Mouse (Mus musculus) kidney, postnatal 14 days (tissue): Measurements from ENCODE around the gene Sertm1.

Experiments
- DNase-seq: peaks from one replicate; pipeline ENCODE4 v3.0.0; 2022; ENCODE audit warnings: mixed read lengths

The Sertm1 gene

DNA sequence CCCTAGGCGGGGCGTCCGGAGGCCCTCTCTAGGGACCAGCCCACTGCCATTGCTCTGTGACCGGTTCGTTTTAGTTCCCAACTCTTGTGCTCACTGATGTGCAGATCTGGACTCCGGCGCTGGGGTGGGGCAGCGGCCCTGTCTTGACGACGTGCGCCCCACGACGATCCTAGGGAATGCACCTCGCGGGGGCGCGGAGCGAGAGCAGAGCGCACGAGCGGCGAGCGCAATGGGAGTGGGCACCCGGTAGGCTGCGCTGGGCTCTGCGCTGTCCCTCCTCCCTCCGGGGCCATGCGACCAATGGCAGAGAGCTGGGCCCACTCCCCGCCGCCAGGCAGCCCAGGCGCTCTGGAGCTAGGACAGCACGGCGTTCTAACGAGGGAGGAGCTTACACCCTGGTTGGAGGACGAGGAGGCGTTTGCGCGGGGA lies at the start of gene Sertm1:
TSS of gene Sertm1 (minus strand) at position 245 of the 429 bp plus-strand sequence.
- peak; percentile 29 for DNase-seq

DNA sequence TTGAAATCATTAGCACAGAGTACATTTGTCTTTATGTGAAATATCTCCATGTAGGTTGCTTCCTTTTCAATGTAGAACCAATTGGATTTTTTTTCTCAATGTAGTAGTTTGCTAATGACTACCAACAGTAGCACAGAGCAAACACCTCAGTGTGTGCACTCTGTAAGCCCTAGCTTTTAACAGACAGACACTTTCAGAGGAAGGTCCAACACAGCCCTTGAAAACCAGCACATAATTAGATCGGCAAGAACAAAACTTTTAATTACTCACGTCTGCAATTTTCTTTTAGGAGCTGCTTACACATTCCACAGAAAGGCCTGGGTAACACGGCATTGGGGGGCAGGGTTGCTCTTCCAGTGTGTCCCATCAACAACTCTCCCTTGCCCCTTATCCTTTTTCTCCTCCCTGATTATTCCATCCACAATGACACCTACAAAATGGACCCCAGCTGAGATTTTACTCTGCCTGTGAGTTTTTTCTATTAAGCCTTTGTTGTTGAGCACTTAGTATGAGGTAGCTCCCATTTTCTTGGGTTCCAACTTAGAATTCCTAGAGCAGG lies 49.3 kb upstream of the Sertm1 start:
- no peak for DNase-seq

DNA sequence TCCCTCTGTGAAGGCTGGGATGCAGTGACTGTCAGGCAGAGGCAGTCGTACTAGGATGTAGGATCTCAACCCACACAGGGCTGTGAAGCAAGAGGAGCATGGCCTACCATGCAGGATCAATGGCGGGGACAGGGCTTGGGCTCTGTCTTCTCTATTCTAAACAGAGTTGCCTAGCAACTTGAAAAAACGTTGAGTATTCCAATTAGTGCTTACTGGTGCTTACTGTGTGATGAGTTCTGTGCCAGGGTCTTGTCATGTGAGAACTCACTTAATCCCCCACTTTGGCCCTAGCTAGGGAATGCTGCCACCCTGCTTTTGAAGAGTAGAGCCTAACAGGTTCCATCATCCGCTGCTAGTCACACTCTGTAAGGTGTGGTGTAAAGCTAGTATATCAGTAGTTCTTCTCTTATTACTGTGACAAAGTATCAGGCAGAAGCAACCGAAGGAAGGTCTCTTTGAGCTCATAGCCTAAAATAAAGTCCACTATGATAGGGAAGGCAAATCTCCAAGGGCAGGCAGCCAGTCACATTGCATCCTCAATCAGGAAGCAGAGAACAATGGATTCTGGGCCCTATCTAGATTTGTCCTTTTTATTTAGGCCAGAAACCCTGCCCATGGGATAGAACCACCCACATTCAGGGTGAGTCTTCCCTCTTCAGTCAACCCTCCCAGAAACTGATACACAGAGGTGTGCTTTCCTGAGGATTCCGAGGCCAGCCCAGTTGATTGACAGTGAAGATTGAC lies 27.6 kb upstream of the Sertm1 start:
- DNase-seq, result no peak

DNA sequence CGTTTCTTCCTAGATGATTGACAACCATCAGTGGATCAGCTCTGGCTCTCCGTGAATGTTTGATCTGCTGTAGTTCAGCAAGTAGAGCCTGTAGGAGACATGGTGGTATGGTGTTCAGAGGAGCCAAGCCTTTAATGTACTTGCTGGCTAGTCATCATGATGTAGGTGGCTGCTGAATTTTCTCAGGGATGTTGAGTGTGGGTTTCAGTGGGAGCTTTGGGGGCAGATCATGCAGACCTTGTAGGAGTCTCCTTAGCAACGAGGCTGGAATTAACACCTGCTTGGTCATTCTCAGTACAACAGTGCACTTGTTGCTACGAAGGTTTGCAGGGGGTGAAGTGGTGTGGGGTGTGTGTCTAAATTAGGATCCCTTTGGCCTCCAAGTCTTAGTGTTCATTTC lies 18.8 kb upstream of the Sertm1 start:
- DNase-seq, result no peak

DNA sequence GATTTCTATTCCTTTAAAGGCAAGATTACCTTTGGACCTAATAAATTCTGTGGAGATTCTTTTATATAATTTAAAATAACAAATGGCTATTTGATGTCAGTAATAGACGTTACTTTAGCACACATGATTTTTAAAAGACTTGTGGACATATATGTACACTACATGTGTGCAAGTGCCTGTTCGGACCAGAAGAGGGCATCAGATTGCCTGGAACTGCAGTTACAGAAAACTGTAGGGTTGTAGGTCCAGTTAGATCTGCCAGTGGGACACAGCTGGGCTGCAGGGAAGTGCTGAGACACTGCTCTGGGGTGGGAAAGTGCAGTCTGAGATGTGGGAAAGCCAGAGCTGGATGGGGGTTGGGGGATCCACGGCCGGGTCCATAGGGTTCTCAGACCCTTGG lies 16.9 kb upstream of the Sertm1 start:
- DNase-seq, result no peak

DNA sequence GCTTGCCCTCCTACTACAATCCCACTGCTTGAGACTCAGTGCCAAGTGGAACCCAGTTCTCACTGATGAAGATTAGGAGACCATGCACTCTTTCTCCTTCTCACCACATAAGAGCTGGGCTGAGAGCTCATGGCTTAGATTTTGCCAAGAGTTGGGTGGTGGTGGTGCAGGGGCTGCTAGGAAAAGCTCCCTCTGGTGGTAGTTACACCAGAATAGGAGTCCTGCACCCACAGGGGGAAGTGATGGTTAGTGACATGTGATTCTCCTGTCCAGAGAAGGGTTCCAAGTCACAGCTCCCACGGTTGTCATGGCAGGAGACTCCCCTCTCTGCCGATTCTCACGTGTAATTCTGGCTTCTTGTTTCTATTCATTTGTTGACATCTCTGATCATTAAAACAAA lies 4.7 kb upstream of the Sertm1 start:
- no peak for DNase-seq

DNA sequence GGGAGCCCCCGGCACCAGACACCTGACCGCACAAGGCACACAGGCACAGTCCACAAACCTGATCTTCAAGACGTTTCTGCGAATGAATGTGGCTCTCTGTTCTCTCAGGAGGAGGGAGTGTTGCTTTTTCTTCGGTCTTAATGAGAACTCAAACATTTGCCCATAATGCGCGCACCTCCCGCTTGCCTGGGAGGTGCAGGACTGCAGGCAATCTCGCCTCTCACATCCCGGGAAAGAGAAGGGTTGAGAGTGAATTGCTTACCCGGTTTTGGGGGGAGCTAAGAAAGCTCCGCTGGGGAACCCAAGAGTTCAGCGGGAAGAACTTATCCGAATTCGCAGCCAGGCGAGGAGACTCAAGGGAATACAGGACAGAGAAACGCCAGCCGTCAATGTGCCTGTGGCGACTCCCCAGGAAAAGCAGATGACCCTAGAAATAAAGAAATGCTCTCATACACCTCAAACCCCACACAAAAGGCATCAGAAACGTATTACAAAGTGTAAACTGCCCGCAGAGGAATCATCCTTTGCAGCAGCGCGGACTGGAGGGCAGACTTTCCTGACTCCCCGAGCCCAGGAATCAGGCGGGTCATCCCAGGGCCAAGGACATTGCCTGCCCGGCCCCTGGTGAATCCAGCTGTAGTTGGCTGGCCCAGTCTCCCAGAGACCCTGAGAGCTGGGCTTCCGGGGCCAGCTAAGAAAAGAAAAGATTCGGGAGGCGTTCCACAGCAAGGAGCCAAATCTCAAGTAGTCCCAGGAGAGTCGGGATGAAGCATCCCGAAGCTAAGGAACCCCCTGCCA lies 643 bp downstream of the Sertm1 start:
- no peak for DNase-seq

DNA sequence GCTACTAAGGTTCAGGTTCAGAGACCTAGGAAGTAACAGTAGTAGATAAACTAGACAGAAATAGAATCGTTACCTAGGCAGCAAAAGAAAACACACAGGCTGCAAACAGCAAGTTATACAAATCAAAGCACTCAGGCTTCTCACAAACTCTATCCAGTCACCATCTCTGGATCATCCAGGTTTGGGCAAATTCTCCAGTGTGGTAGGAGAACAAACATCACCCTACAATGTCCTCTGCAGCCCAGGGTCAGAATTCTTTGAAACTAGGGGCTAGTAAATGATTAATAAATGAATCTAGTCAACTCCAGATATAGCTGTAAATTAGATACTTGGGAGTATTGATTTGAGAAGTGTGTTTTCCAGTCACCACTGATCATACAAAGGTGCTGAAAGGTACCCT lies 6.8 kb downstream of the Sertm1 start:
- no peak for DNase-seq

DNA sequence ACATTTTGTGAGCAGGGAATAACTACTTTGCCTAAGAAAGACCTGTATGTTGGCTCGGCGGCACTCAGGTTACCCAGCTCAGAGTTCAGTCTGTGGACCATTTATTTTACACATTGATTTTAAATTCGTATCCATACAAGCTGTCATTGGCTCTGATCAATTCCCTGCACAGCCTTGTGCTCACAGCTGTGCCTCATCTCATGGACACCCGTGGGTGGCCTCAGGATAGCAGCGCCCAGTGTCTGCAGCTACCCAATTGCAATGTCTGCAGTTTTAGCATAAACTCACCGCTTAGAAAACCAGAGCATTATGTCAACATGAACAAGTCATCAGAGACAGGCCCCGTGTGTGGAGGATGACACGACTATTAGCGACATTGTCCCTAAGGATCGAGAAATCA lies 17.7 kb downstream of the Sertm1 start:
- DNase-seq, result no peak

DNA sequence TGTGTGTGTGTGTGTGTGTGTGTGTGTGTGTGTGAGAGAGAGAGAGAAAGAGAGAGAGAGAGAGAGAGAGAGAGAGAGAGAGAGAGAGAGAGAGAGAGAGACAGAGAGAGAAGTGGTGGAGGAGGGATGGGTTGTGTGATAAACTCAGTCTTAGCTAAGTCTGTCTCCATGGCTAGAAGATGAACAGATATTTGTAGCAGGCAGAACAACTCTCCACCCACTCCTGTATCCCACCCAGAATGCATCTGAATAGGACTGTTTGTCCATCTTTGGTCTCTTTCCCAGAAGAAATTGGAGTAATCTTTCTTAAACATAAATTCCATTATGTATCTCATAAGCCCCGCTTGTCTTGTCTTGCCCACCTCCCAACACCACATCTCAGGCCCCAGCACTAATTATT lies 20.8 kb downstream of the Sertm1 start:
- DNase-seq, result no peak

DNA sequence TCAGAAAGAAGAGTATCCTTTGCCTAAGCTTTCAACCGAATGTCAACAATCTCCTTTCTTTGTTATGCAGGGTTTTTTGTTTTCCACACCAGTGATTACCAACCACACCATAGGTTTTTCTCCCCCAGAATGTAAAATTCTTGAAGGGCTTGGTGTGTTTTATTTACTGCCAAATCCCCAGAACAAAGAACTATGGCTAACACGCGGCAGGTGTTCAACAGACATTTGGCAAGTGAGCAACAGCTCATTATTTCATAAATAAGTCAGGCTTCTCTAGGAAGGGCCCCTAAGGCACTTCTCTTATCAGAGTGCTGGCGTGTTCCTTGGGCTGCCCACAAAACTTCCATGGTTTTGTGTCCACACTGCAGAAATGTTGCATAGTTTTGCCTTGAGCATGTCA lies 23.5 kb downstream of the Sertm1 start:
- DNase-seq, result no peak

DNA sequence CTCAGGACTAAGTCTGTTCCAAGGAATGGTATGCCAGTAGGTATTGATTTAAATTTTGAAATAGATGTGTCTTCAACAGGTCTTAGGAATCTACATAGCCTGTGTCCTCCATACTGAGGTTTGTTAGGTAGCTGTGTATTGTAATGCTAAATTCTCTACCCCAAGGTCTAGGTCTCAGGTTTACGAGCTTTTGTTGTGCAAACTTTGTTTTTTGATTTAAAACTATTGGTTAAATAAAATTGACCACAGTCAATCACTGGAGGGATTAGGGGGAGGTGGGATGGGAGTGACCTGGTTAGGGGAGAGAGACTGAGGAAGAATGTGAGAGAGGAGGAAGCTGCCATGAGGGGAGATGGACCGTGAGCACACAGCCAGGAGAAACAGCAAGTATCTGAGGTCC lies 29.2 kb downstream of the Sertm1 start:
- DNase-seq, result no peak
